Mouse (Mus musculus): ENCODE data around the gene Fam208a. TPM values are rescaled to one million over a fixed set of nuclear protein-coding genes. Genes with fewer than 3 reads are reported as not detected.

Fam208a gene
- polyA plus RNA-seq, 1 experiment from 2014 or later, result 8.7 TPM

GRCm38 (mm10) chr14:27405947-27406346 lies 22.7 kb upstream of the Fam208a start:
- no peaks in the 10 kb centered on the region for H3K27me3 ChIP-seq (replicated peaks; ENCODE audit: control insufficient read depth, insufficient read depth, low read length)
- no peak overlapping the region for H3K9ac ChIP-seq (ENCODE audit: low read depth, low read length)
- no peak for ATAC-seq (ENCODE audit: low read depth)
- no peaks in the 10 kb centered on the region for H3K36me3 ChIP-seq (ENCODE audit: control insufficient read depth, insufficient read depth, low read length)
- no peak overlapping the region for H3K4me2 ChIP-seq (ENCODE audit: low read depth, low read length)
- no peak overlapping the region for H3K4me3 ChIP-seq (ENCODE audit: low read depth, low read length)
- H3K4me1 ChIP-seq (ENCODE audit: control insufficient read depth, insufficient read depth, low read length), result no peaks in the 10 kb centered on the region
- WGBS, result 95% methylated on average over 2 of the region's 2 CpGs
- no peak for DNase-seq (ENCODE audit: low spot score)
- peaks cover 5% of the 10 kb centered on the region; the same call in 1 of the 2 replicates for H3K9me3 ChIP-seq (ENCODE audit: control insufficient read depth, low read length)
- no peak overlapping the region for H3K27ac ChIP-seq (replicated peaks; ENCODE audit: low read depth, low read length)

DNA sequence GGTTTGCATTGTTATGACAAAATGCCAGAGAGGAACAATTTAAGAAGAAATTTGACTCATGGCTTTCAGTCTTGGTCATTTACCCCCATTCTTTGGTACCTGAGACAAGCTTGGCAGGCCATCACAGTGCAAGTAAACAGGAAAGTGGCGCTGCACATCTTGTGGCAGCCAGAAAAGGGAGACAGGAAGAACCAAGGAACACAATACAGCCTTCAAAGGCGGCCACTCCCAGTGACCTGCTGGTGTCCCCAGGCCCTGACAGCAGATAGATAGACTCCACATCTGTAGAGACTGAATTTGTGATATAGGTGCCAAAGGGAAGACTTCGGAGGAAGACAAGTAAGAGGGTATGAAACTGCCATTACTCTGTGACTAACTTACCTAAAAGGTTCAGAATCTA lies 20.4 kb upstream of the Fam208a start:
- Histone ChIP-seq H3K4me3 (ENCODE audit: low read depth, low read length) (no peak overlapping the region), H3K9ac (ENCODE audit: low read depth, low read length) (no peak overlapping the region), H3K27me3 (replicated peaks; ENCODE audit: control insufficient read depth, insufficient read depth, low read length) (no peaks in the 10 kb centered on the region), H3K4me1 (ENCODE audit: control insufficient read depth, insufficient read depth, low read length) (no peaks in the 10 kb centered on the region), H3K36me3 (ENCODE audit: control insufficient read depth, insufficient read depth, low read length) (no peaks in the 10 kb centered on the region), H3K4me2 (ENCODE audit: low read depth, low read length) (no peak overlapping the region), H3K9me3 (ENCODE audit: control insufficient read depth, low read length) (peaks cover 5% of the 10 kb centered on the region; the same call in 1 of the 2 replicates), H3K27ac (replicated peaks; ENCODE audit: low read depth, low read length) (no peak overlapping the region)
- WGBS, result 85% methylated on average over 3 of the region's 3 CpGs
- DNase-seq (ENCODE audit: low spot score) (no peak), ATAC-seq (ENCODE audit: low read depth) (no peak)

GRCm38 (mm10) chr14:27409662-27410061 lies 19.0 kb upstream of the Fam208a start:
- H3K27me3 ChIP-seq (replicated peaks; ENCODE audit: control insufficient read depth, insufficient read depth, low read length), result no peaks in the 10 kb centered on the region
- no peak for ATAC-seq (ENCODE audit: low read depth)
- H3K9ac ChIP-seq (ENCODE audit: low read depth, low read length), result no peak overlapping the region
- no peak overlapping the region for H3K4me3 ChIP-seq (ENCODE audit: low read depth, low read length)
- no peak overlapping the region for H3K27ac ChIP-seq (replicated peaks; ENCODE audit: low read depth, low read length)
- no peak overlapping the region for H3K4me2 ChIP-seq (ENCODE audit: low read depth, low read length)
- no peaks in the 10 kb centered on the region for H3K36me3 ChIP-seq (ENCODE audit: control insufficient read depth, insufficient read depth, low read length)
- no peak for DNase-seq (ENCODE audit: low spot score)
- WGBS, result 93% methylated on average over 3 of the region's 3 CpGs
- H3K4me1 ChIP-seq (ENCODE audit: control insufficient read depth, insufficient read depth, low read length), result no peaks in the 10 kb centered on the region
- peaks cover 5% of the 10 kb centered on the region; the same call in 1 of the 2 replicates for H3K9me3 ChIP-seq (ENCODE audit: control insufficient read depth, low read length)

- Histone ChIP-seq H3K27me3 (replicated peaks; ENCODE audit: control insufficient read depth, insufficient read depth, low read length) (no peaks in the 10 kb centered on the region), H3K4me1 (ENCODE audit: control insufficient read depth, insufficient read depth, low read length) (no peaks in the 10 kb centered on the region)
These were observed 17.1 kb upstream of the Fam208a start for GRCm38 (mm10) chr14:27411492-27411891.

DNA sequence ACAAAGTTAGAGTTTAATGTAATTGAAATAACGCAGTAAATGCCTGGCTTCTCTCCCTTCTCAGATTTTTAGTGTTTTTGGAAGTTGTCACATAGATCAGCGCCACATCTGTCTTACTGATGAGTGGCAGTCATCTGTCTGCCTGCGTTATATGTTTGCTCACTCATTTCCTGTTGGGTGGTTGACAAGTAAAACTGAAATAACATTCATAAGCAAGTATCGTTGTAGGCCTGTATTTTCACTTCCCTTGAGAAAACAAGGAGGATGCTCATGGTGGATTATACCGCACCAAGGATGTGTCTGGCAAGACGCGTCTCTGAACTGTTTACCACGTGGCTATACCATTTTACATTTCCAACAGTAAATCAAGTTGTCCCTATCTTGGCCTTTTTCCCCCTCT lies 15.9 kb upstream of the Fam208a start:
- Histone ChIP-seq H3K27ac (replicated peaks; ENCODE audit: low read depth, low read length) (no peak overlapping the region), H3K36me3 (ENCODE audit: control insufficient read depth, insufficient read depth, low read length) (no peaks in the 10 kb centered on the region), H3K9ac (ENCODE audit: low read depth, low read length) (no peak overlapping the region), H3K27me3 (replicated peaks; ENCODE audit: control insufficient read depth, insufficient read depth, low read length) (no peaks in the 10 kb centered on the region), H3K9me3 (ENCODE audit: control insufficient read depth, low read length) (peaks cover 5% of the 10 kb centered on the region; the same call in 1 of the 2 replicates), H3K4me3 (ENCODE audit: low read depth, low read length) (no peak overlapping the region), H3K4me1 (ENCODE audit: control insufficient read depth, insufficient read depth, low read length) (no peaks in the 10 kb centered on the region), H3K4me2 (ENCODE audit: low read depth, low read length) (no peak overlapping the region)
- ATAC-seq (ENCODE audit: low read depth), result no peak
- DNase-seq (ENCODE audit: low spot score), result no peak
- 67% methylated on average over 8 of the region's 8 CpGs for WGBS

More at GRCm38 (mm10) chr14:27411492-27411891, 17.1 kb upstream of the Fam208a start:
- no peak overlapping the region for H3K9ac ChIP-seq (ENCODE audit: low read depth, low read length)
- ATAC-seq (ENCODE audit: low read depth), result no peak
- DNase-seq (ENCODE audit: low spot score), result no peak
- H3K4me3 ChIP-seq (ENCODE audit: low read depth, low read length), result no peak overlapping the region
- no peak overlapping the region for H3K4me2 ChIP-seq (ENCODE audit: low read depth, low read length)
- no peak overlapping the region for H3K27ac ChIP-seq (replicated peaks; ENCODE audit: low read depth, low read length)
- peaks cover 5% of the 10 kb centered on the region; the same call in 1 of the 2 replicates for H3K9me3 ChIP-seq (ENCODE audit: control insufficient read depth, low read length)
- 75% methylated on average over 7 of the region's 7 CpGs for WGBS
- no peaks in the 10 kb centered on the region for H3K36me3 ChIP-seq (ENCODE audit: control insufficient read depth, insufficient read depth, low read length)

DNA sequence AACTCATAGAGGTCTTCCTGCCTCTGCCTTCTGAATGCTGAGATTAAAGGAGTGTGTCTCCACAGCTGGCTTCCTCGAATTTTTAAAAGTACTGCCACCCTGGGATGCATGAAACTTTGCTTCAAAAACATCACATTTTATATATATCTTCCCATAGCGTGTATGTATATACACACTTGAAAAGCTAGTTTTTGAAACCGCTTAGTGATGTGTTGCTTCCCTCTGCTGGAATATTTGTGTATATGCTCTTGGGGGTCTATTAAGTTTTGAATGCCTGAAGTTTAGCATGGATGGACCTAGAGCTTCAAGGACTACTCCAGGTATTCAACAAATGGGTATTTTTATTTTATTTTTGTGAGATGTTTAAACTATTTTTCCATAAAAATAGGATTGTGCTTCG lies 14.7 kb upstream of the Fam208a start:
- no peaks in the 10 kb centered on the region for H3K36me3 ChIP-seq (ENCODE audit: control insufficient read depth, insufficient read depth, low read length)
- H3K4me3 ChIP-seq (ENCODE audit: low read depth, low read length), result no peak overlapping the region
- WGBS, result 43% methylated on average over 4 of the region's 4 CpGs
- no peak overlapping the region for H3K4me2 ChIP-seq (ENCODE audit: low read depth, low read length)
- DNase-seq (ENCODE audit: low spot score) (peak; percentile 62), ATAC-seq (ENCODE audit: low read depth) (peak; percentile 33; the same call in 1 of the 2 replicates)
- H3K4me1 ChIP-seq (ENCODE audit: control insufficient read depth, insufficient read depth, low read length), result no peaks in the 10 kb centered on the region
- H3K27ac ChIP-seq (replicated peaks; ENCODE audit: low read depth, low read length), result no peak overlapping the region
- H3K9me3 ChIP-seq (ENCODE audit: control insufficient read depth, low read length), result peaks cover 10% of the 10 kb centered on the region; the same call in 1 of the 2 replicates
- H3K9ac ChIP-seq (ENCODE audit: low read depth, low read length), result no peak overlapping the region
- H3K27me3 ChIP-seq (replicated peaks; ENCODE audit: control insufficient read depth, insufficient read depth, low read length), result no peaks in the 10 kb centered on the region

DNA sequence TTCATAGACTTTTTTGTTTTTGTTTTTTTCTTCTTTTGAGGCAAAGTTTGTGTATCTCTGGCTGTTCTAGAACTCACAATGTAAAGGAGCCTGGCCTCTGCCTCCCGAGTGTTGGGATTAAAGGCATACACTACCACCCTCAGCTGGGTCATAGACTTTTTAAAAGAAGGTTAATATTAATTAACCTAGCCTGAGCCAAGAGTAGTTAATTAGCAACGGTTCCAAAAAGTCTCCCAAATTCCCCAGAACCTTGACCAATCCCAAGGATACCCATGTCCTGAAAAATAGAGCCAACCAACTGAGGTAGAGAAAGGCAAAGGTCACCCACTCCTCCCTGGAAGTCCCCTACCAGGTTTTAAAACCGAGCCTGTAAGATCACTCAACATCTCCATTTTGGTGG lies 7.8 kb upstream of the Fam208a start:
- no peak overlapping the region for H3K9ac ChIP-seq (ENCODE audit: low read depth, low read length)
- no peak overlapping the region for H3K4me2 ChIP-seq (ENCODE audit: low read depth, low read length)
- peaks cover 12% of the 10 kb centered on the region; the same call in 1 of the 2 replicates for H3K9me3 ChIP-seq (ENCODE audit: control insufficient read depth, low read length)
- H3K4me1 ChIP-seq (ENCODE audit: control insufficient read depth, insufficient read depth, low read length), result no peaks in the 10 kb centered on the region
- H3K36me3 ChIP-seq (ENCODE audit: control insufficient read depth, insufficient read depth, low read length), result no peaks in the 10 kb centered on the region
- ATAC-seq (ENCODE audit: low read depth) (no peak), DNase-seq (ENCODE audit: low spot score) (no peak)
- H3K27ac ChIP-seq (replicated peaks; ENCODE audit: low read depth, low read length), result no peak overlapping the region
- no peak overlapping the region for H3K4me3 ChIP-seq (ENCODE audit: low read depth, low read length)
- no peaks in the 10 kb centered on the region for H3K27me3 ChIP-seq (replicated peaks; ENCODE audit: control insufficient read depth, insufficient read depth, low read length)
- 81% methylated on average over 3 of the region's 3 CpGs for WGBS

DNA sequence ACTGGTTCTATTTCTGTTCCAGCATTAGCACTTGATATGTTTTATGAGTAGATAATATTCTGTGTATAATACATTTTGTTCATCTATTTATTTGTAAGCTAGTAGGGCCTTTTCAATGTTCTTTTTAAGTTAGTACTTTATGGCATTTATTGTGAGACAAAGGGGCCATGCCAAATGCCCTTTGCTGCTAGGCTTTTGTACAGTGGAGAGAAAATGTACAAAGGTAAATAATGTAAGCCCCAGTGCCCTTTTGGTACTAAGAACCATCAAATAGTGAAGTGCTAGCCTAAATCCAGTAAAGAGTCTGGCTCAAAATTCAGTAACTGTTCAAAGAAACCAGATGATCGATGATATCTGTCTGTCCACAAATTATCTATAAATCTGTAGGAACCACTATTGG lies 6.3 kb upstream of the Fam208a start:
- Histone ChIP-seq H3K4me1 (ENCODE audit: control insufficient read depth, insufficient read depth, low read length) (no peaks in the 10 kb centered on the region), H3K36me3 (ENCODE audit: control insufficient read depth, insufficient read depth, low read length) (0 out of 2 replicates have a peak, but pooled peaks cover under 1% of the 10 kb centered on the region), H3K9me3 (ENCODE audit: control insufficient read depth, low read length) (peaks cover 17% of the 10 kb centered on the region), H3K9ac (ENCODE audit: low read depth, low read length) (no peak overlapping the region), H3K4me3 (ENCODE audit: low read depth, low read length) (no peak overlapping the region), H3K4me2 (ENCODE audit: low read depth, low read length) (no peak overlapping the region), H3K27me3 (replicated peaks; ENCODE audit: control insufficient read depth, insufficient read depth, low read length) (no peaks in the 10 kb centered on the region), H3K27ac (replicated peaks; ENCODE audit: low read depth, low read length) (no peak overlapping the region)
- ATAC-seq (ENCODE audit: low read depth) (no peak), DNase-seq (ENCODE audit: low spot score) (no peak)
- 100% methylated on average over 1 of the region's 1 CpGs for WGBS

DNA sequence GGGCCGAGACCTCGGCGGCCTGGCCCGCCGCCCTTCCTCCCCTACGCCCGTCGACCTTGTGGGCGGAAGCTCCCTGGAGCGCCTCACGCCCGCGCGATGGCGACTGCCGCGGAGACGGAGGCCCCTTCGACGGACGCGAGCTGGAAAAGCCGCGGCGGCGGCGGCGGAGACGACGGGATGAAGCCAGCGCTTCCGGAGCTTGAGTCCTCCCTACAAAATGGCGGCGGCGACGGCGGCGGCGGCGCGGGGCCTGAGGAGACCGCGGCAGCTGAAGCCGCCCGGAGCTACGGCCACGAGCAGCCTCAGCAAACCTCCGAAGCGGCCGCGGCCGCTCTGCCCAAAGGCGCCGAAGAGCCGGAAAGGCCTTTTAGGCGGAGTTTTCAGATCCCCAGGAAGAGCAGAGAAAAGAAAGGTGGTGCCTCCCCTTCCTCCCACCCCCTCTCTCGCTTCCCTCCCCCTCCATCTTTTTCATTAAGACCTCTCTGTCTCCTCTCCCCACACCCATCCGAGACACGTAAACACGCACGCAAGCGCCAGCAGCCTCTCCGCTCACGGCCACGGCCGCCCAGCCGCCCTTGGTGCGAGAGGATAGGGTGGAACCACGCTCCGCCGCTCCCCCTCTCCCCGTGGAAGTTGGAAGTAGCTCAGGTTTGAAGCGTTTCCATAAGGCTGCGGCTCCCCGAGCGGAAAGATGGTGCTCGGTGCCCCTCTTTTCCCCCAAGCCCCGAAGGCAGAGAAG lies 508 bp downstream of the Fam208a start:
- peak overlapping the region; percentile 91 for H3K4me2 ChIP-seq (ENCODE audit: low read depth, low read length)
- ATAC-seq (ENCODE audit: low read depth) (peak; percentile 92), DNase-seq (ENCODE audit: low spot score) (peak; percentile 95)
- H3K27me3 ChIP-seq (replicated peaks; ENCODE audit: control insufficient read depth, insufficient read depth, low read length), result no peaks in the 10 kb centered on the region
- peaks cover 40% of the 10 kb centered on the region for H3K9me3 ChIP-seq (ENCODE audit: control insufficient read depth, low read length)
- WGBS, result under 1% methylated on average over 47 of the region's 78 CpGs
- H3K27ac ChIP-seq (replicated peaks; ENCODE audit: low read depth, low read length), result peak overlapping the region; percentile 100
- peaks cover 29% of the 10 kb centered on the region for H3K36me3 ChIP-seq (ENCODE audit: control insufficient read depth, insufficient read depth, low read length)
- peak overlapping the region; percentile 98 for H3K9ac ChIP-seq (ENCODE audit: low read depth, low read length)
- peak overlapping the region; percentile 74 for H3K4me3 ChIP-seq (ENCODE audit: low read depth, low read length)
- H3K4me1 ChIP-seq (ENCODE audit: control insufficient read depth, insufficient read depth, low read length), result no peaks in the 10 kb centered on the region
